Mouse (Mus musculus): ENCODE results near the gene Speer4f1.
"Not testable (repeated sequence)": the region's sequence is repeated elsewhere in the genome, so short reads cannot be mapped to it uniquely, and the experiment has no call there.

Gene Speer4f1

GRCm38 (mm10) chr5:17475798-17476197 lies at the start of gene Speer4f1:
Speer4f1 (plus strand) TSS chr5:17476098.
- DNase-seq (ENCODE audit: low spot score) = not testable (repeated sequence)

- DNase-seq (ENCODE audit: low spot score) = no peak
Measured at GRCm38 (mm10) chr5:17426930-17427329, 49.0 kb upstream of the Speer4f1 start.

- no peak for DNase-seq (ENCODE audit: low spot score)
Measured at GRCm38 (mm10) chr5:17434721-17435120, 41.2 kb upstream of the Speer4f1 start.

GRCm38 (mm10) chr5:17436209-17436608 lies 39.7 kb upstream of the Speer4f1 start:
- DNase-seq (ENCODE audit: low spot score) = no peak

GRCm38 (mm10) chr5:17439487-17440102 lies 36.3 kb upstream of the Speer4f1 start:
- DNase-seq (ENCODE audit: low spot score) = no peak

- no peak for DNase-seq (ENCODE audit: low spot score)
Measured at GRCm38 (mm10) chr5:17454059-17454458, 21.8 kb upstream of the Speer4f1 start.

- no peak for DNase-seq (ENCODE audit: low spot score)
Measured at GRCm38 (mm10) chr5:17454952-17455586, 20.8 kb upstream of the Speer4f1 start.

GRCm38 (mm10) chr5:17456671-17457070 lies 19.2 kb upstream of the Speer4f1 start:
- DNase-seq (ENCODE audit: low spot score) = no peak

- not testable (repeated sequence) for DNase-seq (ENCODE audit: low spot score)
Measured at GRCm38 (mm10) chr5:17468120-17468519, 7.8 kb upstream of the Speer4f1 start.

GRCm38 (mm10) chr5:17476476-17476875 lies 578 bp downstream of the Speer4f1 start:
- DNase-seq (ENCODE audit: low spot score) = no peak

- no peak for DNase-seq (ENCODE audit: low spot score)
Measured at GRCm38 (mm10) chr5:17489894-17490293, 14.0 kb downstream of the Speer4f1 start.

GRCm38 (mm10) chr5:17495616-17496015 lies 19.7 kb downstream of the Speer4f1 start:
- no peak for DNase-seq (ENCODE audit: low spot score)

- DNase-seq (ENCODE audit: low spot score) = no peak
Measured at GRCm38 (mm10) chr5:17496650-17497049, 20.8 kb downstream of the Speer4f1 start.

- DNase-seq (ENCODE audit: low spot score) = no peak
Measured at GRCm38 (mm10) chr5:17499873-17500329, 24.0 kb downstream of the Speer4f1 start.

GRCm38 (mm10) chr5:17500866-17501265 lies 25.0 kb downstream of the Speer4f1 start:
- no peak for DNase-seq (ENCODE audit: low spot score)

GRCm38 (mm10) chr5:17505540-17505939 lies 29.6 kb downstream of the Speer4f1 start:
- DNase-seq (ENCODE audit: low spot score) = no peak

GRCm38 (mm10) chr5:17508038-17508437 lies 32.1 kb downstream of the Speer4f1 start:
- DNase-seq (ENCODE audit: low spot score) = no peak
